Mouse (Mus musculus) adrenal gland, postnatal 10 days (tissue): ENCODE results near the gene Ldlr. TPM values are rescaled to one million over a fixed set of nuclear protein-coding genes. Genes with fewer than 3 reads are reported as not detected.

Experiments used
- DNase-seq: peaks from one replicate; pipeline ENCODE4 v3.0.0; 2021; ENCODE audit warnings: mixed read lengths
- total RNA-seq, 2 experiments: library from RNA; stranded (reverse); gene quantifications; 2 replicates each; pipeline ENCODE4 v1.2.3; 2021

The Ldlr gene
- total RNA-seq, 2 experiments from 2014 or later = 21.6 to 41.6 TPM

- DNase-seq = no peak
These were observed 2.2 kb downstream of the Ldlr start for GRCm38 (mm10) chr9:21725224-21726121.

GRCm38 (mm10) chr9:21726218-21726975 lies 3.1 kb downstream of the Ldlr start:
- no peak for DNase-seq

GRCm38 (mm10) chr9:21728261-21728832 lies 5.1 kb downstream of the Ldlr start:
- DNase-seq = no peak

- DNase-seq = peak; percentile 47
These were observed 6.0 kb downstream of the Ldlr start for GRCm38 (mm10) chr9:21729264-21729663.

- no peak for DNase-seq
These were observed 9.0 kb downstream of the Ldlr start for GRCm38 (mm10) chr9:21732288-21732687.

GRCm38 (mm10) chr9:21733446-21733845 lies 10.2 kb downstream of the Ldlr start:
- DNase-seq = no peak

GRCm38 (mm10) chr9:21733989-21734388 lies 10.7 kb downstream of the Ldlr start:
- no peak for DNase-seq

- DNase-seq = no peak
These were observed 11.8 kb downstream of the Ldlr start for GRCm38 (mm10) chr9:21735126-21735525.

GRCm38 (mm10) chr9:21736580-21736979 lies 13.3 kb downstream of the Ldlr start:
- DNase-seq = no peak

GRCm38 (mm10) chr9:21737188-21737587 lies 13.9 kb downstream of the Ldlr start:
- DNase-seq = no peak

- DNase-seq = no peak
These were observed 15.5 kb downstream of the Ldlr start for GRCm38 (mm10) chr9:21738776-21739175.

- no peak for DNase-seq
These were observed 17.1 kb downstream of the Ldlr start for GRCm38 (mm10) chr9:21740427-21740826.

GRCm38 (mm10) chr9:21741514-21741913 lies 18.2 kb downstream of the Ldlr start:
- no peak for DNase-seq

- DNase-seq = no peak
These were observed 24.0 kb downstream of the Ldlr start for GRCm38 (mm10) chr9:21747238-21747774.

- DNase-seq = peak; percentile 80
These were observed 24.8 kb downstream of the Ldlr start for GRCm38 (mm10) chr9:21748033-21748432.

GRCm38 (mm10) chr9:21748491-21748890 lies 25.2 kb downstream of the Ldlr start:
- no peak for DNase-seq

- no peak for DNase-seq
These were observed 26.3 kb downstream of the Ldlr start for GRCm38 (mm10) chr9:21749382-21750118.

GRCm38 (mm10) chr9:21750370-21750769 lies 27.1 kb downstream of the Ldlr start:
- no peak for DNase-seq

GRCm38 (mm10) chr9:21751347-21751746 lies 28.1 kb downstream of the Ldlr start:
- peak; percentile 70 for DNase-seq

- peak; percentile 57 for DNase-seq
These were observed 29.0 kb downstream of the Ldlr start for GRCm38 (mm10) chr9:21752252-21752792.

- peak; percentile 89 for DNase-seq
These were observed 30.7 kb downstream of the Ldlr start for GRCm38 (mm10) chr9:21754003-21754402.
